Mouse (Mus musculus) neural tube, embryonic 13.5 days (tissue): Measurements from ENCODE around the gene Coa6. TPM values are rescaled to one million over a fixed set of nuclear protein-coding genes. Genes with fewer than 3 reads are reported as not detected.
A peak's percentile ranks its signal among the peaks of the same experiment; 100 is the strongest.

Experiments
- ATAC-seq: fragments of 200-750 bp; cut with Nextera tagmentation; 2 replicates; pipeline ENCODE4 v1.8.0; 2017; ENCODE audit warnings: low read depth, mild to moderate bottlenecking, moderate TSS enrichment, moderate library complexity
- H3K27ac ChIP-seq: fragments of 300-500 bp; sonication (generic); replicated peaks from 2 replicates; pipeline ENCODE4 v1.5.1; 2015; ENCODE audit warnings: moderate library complexity, mild to moderate bottlenecking, inconsistent platforms
- H3K27me3 ChIP-seq: fragments of 300-500 bp; sonication (generic); 2 replicates; pipeline ENCODE4 v1.6.1; 2015; ENCODE audit warnings: mild to moderate bottlenecking, inconsistent platforms
- H3K36me3 ChIP-seq: fragments of 300-500 bp; sonication (generic); 2 replicates; pipeline ENCODE4 v1.6.1; 2015; ENCODE audit warnings: mild to moderate bottlenecking, inconsistent platforms
- H3K4me1 ChIP-seq: fragments of 300-500 bp; sonication (generic); replicated peaks from 2 replicates; pipeline ENCODE4 v1.6.1; 2015; ENCODE audit warnings: inconsistent platforms
- H3K4me2 ChIP-seq: fragments of 300-500 bp; sonication (generic); 2 replicates; pipeline ENCODE4 v1.6.1; 2015; ENCODE audit warnings: inconsistent platforms, mild to moderate bottlenecking, moderate library complexity
- H3K4me3 ChIP-seq: fragments of 300-500 bp; sonication (generic); 2 replicates; pipeline ENCODE4 v1.5.1; 2015; ENCODE audit warnings: mild to moderate bottlenecking, inconsistent platforms
- H3K9ac ChIP-seq: fragments of 300-500 bp; sonication (generic); 2 replicates; pipeline ENCODE4 v1.6.1; 2015; ENCODE audit warnings: moderate library complexity, mild to moderate bottlenecking, inconsistent platforms
- H3K9me3 ChIP-seq: fragments of 300-500 bp; sonication (generic); 2 replicates; pipeline ENCODE4 v1.6.1; 2016; ENCODE audit warnings: inconsistent platforms
- WGBS: fragments of 180-500 bp; shearing (Covaris S2); methylation state at CpG from one replicate; pipeline ENCODE4 v1.1.7; 2015; 5-methylcytosine and 5-hydroxymethylcytosine counted together
- polyA plus RNA-seq: library from polyadenylated mRNA; unstranded; fragments of >200 nt; fragmentation: Nextera tagmentation; extraction: Ambion mirVana; gene quantifications from 2 replicates; pipeline ENCODE4 v1.2.1, GENCODE M21; 2015

Coa6 gene
- polyA plus RNA-seq, 1 experiment from 2014 or later: 46.7 TPM

DNA sequence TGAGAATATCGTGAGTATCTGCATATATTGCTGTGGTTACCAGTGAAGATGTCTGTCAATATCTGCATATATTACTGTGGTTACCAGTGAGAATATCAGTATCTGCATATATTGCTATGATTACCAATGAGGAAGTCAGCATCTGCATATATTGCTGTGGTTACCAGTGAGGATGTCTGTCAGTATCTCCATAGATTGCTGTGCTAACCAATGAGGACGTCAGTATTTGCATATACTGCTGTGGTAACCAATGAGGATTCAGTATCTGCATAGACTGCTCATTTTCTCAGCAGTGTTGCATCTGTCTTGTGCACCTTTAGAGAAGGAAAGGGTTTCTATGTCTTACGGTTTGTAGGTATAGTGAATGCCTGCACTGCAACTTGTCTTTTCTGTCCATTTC lies 1.5 kb upstream of the Coa6 start:
- ATAC-seq: no peak
- Histone ChIP-seq H3K4me3 (no peak overlapping the region), H3K27me3 (no peaks in the 10 kb centered on the region), H3K4me1 (peaks cover 21% of the 10 kb centered on the region), H3K27ac (no peak overlapping the region), H3K36me3 (peaks cover 10% of the 10 kb centered on the region), H3K9me3 (no peaks in the 10 kb centered on the region), H3K4me2 (no peak overlapping the region), H3K9ac (no peak overlapping the region)
- WGBS: 78% methylated on average over 3 of the region's 3 CpGs

DNA sequence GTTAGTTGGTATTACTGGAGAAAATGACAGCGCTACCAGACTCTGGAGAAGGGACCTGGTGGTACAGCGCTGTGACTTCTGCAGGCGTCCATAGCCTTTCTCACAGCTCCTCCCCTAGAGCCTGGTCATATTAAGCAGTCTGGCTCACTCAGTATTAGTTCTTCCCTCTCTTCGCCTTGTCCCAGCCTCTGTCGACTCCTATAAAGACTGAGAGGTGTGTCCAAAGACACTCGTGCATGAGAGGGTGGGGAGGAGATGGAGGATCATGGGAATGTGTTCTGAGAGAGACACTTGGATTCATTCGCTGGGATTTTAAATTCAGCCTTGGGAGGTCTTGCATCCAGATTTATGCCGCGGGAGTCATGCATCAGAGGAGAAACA lies 595 bp downstream of the Coa6 start:
- WGBS: 9% methylated on average over 9 of the region's 9 CpGs
- peak overlapping the region; percentile 84 for H3K27ac ChIP-seq
- H3K4me2 ChIP-seq: peak overlapping the region; percentile 78
- peak; percentile 73 for ATAC-seq
- H3K9ac ChIP-seq: peak overlapping the region; percentile 86
- peaks cover 21% of the 10 kb centered on the region for H3K4me1 ChIP-seq
- H3K9me3 ChIP-seq: no peaks in the 10 kb centered on the region
- no peaks in the 10 kb centered on the region for H3K27me3 ChIP-seq
- H3K4me3 ChIP-seq: peak overlapping the region; percentile 85
- H3K36me3 ChIP-seq: peaks cover 30% of the 10 kb centered on the region

DNA sequence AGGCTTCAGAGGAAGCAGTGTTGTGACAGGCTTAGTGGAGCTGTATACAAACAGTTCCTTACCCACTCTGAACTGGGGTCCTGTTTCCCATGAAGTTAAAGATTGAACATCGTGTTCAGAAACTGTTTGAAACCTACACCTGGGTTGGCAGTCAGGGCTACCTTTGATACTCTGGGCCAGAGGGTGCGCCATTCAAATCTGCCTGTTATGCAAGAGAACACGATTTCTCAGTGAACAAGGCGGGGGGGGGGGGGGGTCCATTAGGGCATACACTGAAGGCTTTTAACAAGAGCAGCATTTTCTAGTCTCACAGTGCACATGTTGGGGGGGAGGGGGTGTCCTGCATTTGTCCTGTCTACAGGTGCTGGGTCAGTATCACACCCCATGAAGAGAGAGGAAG lies 1.8 kb downstream of the Coa6 start:
- WGBS: 91% methylated on average over 4 of the region's 4 CpGs
- no peak overlapping the region for H3K27ac ChIP-seq
- no peaks in the 10 kb centered on the region for H3K9me3 ChIP-seq
- H3K4me2 ChIP-seq: no peak overlapping the region
- peaks cover 21% of the 10 kb centered on the region for H3K4me1 ChIP-seq
- peaks cover 42% of the 10 kb centered on the region for H3K36me3 ChIP-seq
- H3K4me3 ChIP-seq: no peak overlapping the region
- H3K9ac ChIP-seq: 0 out of 2 replicates have a peak overlapping the region, but pooled peaks have one; percentile 86
- H3K27me3 ChIP-seq: no peaks in the 10 kb centered on the region
- ATAC-seq: no peak

DNA sequence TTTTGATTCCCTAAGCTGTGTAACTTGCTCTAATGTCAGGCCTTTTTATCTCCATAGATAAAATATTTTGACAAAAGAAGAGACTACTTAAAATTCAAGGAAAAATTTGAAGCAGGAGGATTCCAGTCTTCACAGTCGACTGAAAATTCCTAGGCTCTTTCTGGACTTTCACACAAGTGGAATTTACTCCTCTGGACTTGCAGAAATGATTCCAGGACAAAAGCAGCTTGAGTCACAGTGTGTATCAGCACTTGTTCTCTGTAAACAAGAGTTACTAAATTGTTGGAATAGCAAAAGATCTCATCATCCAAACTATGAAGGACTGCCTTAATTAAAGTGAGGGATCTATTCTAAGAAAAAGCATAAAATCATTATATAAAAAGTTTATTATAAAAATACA lies 2.6 kb downstream of the Coa6 start:
- H3K27me3 ChIP-seq: no peaks in the 10 kb centered on the region
- H3K27ac ChIP-seq: no peak overlapping the region
- H3K9me3 ChIP-seq: no peaks in the 10 kb centered on the region
- 85% methylated on average over 1 of the region's 1 CpGs for WGBS
- ATAC-seq: no peak
- H3K4me1 ChIP-seq: peaks cover 21% of the 10 kb centered on the region
- H3K4me3 ChIP-seq: no peak overlapping the region
- H3K9ac ChIP-seq: no peak overlapping the region
- peaks cover 50% of the 10 kb centered on the region for H3K36me3 ChIP-seq
- H3K4me2 ChIP-seq: no peak overlapping the region

DNA sequence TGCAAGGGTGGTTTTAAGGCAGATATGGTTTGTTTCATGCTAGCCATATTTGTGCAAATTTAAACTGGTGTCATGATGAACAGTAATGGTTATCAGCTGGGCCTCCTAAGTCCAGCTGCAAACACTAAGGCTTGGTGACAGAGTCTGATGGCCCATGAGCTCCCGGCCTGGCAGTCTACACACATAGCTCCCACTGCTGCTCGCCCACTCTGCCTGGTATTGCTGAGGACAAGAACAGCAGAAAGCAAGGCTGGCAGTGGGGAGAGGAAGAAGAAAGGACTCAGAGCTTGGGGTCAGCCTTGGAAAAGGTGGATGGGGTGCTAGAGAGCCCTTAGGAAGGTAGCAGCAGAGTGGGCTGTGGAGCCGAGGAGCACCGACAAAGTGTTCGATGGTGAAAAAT lies 7.3 kb downstream of the Coa6 start:
- no peaks in the 10 kb centered on the region for H3K4me1 ChIP-seq
- no peaks in the 10 kb centered on the region for H3K9me3 ChIP-seq
- H3K27me3 ChIP-seq: no peaks in the 10 kb centered on the region
- no peak overlapping the region for H3K4me3 ChIP-seq
- no peak overlapping the region for H3K4me2 ChIP-seq
- H3K36me3 ChIP-seq: peaks cover 90% of the 10 kb centered on the region
- H3K9ac ChIP-seq: no peak overlapping the region
- ATAC-seq: no peak
- 93% methylated on average over 5 of the region's 5 CpGs for WGBS
- no peak overlapping the region for H3K27ac ChIP-seq

DNA sequence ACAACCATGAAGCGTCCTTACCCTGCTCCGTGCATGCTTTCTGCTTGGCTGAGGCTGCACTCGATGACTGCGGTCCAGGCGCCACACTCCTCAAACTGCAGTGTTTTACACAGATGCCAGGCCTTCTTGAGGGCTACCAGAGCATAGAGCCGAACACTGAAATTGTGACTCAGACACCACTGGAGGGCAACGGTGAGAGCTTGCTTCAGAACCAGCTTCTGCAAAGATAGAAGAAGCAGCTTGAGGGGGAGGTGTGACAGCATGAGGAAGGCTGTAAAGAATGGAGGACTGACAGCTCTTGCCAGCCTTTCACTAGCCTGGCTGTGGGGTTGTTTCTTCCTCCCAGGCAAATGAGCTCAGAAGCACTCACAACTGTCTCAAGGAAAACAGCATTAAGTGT lies 11.5 kb downstream of the Coa6 start:
- Histone ChIP-seq H3K27ac (no peak overlapping the region), H3K27me3 (no peaks in the 10 kb centered on the region), H3K4me2 (no peak overlapping the region), H3K9me3 (no peaks in the 10 kb centered on the region), H3K4me1 (no peaks in the 10 kb centered on the region), H3K9ac (no peak overlapping the region), H3K36me3 (peaks cover 80% of the 10 kb centered on the region), H3K4me3 (no peak overlapping the region)
- WGBS: 85% methylated on average over 7 of the region's 7 CpGs
- no peak for ATAC-seq

DNA sequence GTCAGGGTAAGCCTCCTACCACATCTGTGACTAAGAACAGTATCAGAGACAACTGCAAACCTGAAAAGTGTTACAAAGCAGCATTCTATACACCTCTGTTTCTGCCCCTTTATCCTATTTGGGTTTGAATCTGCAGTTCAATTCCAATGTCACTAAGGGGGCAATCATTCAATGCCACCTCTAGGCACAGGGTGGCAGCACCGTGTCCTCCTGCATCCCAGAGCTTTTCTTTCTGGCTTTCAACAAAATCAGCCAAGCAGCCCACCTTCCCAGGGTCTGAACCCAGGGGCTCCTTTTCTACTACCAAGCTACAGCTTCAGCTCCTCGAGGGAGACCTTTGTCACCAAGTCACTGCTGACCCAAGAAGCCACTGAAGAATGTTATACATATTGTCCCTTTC lies 16.6 kb downstream of the Coa6 start:
- no peak overlapping the region for H3K9ac ChIP-seq
- H3K4me3 ChIP-seq: no peak overlapping the region
- H3K9me3 ChIP-seq: no peaks in the 10 kb centered on the region
- no peaks in the 10 kb centered on the region for H3K27me3 ChIP-seq
- H3K27ac ChIP-seq: no peak overlapping the region
- ATAC-seq: no peak
- WGBS: 62% methylated on average over 2 of the region's 2 CpGs
- H3K36me3 ChIP-seq: peaks cover 53% of the 10 kb centered on the region
- no peaks in the 10 kb centered on the region for H3K4me1 ChIP-seq
- no peak overlapping the region for H3K4me2 ChIP-seq

DNA sequence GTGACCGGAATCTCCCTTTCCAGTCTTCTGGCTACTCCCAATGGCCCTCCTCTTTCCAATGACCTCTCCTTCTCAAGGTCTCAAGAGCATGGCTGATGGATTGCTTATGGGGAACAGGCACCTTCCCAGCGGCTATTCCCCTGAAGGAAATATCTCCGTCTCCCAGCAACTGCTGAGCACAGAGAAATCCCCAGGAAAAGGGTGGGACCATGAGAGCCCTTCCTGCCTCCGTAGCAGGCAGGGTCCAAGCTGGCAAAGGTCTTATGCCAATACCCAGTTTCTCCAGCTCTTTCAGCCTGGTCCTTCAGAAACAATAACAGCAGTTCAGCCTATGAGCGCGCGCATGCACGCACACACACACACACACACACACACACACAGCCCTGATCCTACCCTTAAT lies 28.8 kb downstream of the Coa6 start:
- Histone ChIP-seq H3K4me2 (no peak overlapping the region), H3K36me3 (peaks cover 87% of the 10 kb centered on the region), H3K4me3 (no peak overlapping the region), H3K27me3 (no peaks in the 10 kb centered on the region), H3K4me1 (no peaks in the 10 kb centered on the region), H3K27ac (no peak overlapping the region), H3K9ac (no peak overlapping the region), H3K9me3 (no peaks in the 10 kb centered on the region)
- no peak for ATAC-seq
- 95% methylated on average over 8 of the region's 8 CpGs for WGBS

DNA sequence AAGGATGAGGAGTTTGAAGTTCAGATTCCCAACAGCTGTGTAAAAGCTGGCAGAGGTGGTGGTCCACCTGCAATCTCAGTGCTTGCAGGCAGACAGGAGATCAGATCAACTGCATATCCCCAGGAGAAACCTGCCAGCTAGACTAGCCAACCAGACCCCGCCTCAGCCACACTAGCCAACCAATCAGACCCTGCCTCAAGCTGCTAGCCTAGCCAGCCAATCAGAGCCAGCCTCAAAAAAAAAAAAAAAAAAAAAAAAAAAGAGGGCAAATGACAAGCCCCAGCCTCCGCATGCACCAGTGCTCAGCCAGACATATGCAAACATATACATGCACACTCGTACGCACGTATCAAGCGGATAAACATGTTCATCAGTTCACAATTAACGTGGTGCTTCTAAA lies 33.1 kb downstream of the Coa6 start:
- WGBS: 80% methylated on average over 7 of the region's 7 CpGs
- Histone ChIP-seq H3K27ac (no peak overlapping the region), H3K36me3 (peaks cover 77% of the 10 kb centered on the region)

DNA sequence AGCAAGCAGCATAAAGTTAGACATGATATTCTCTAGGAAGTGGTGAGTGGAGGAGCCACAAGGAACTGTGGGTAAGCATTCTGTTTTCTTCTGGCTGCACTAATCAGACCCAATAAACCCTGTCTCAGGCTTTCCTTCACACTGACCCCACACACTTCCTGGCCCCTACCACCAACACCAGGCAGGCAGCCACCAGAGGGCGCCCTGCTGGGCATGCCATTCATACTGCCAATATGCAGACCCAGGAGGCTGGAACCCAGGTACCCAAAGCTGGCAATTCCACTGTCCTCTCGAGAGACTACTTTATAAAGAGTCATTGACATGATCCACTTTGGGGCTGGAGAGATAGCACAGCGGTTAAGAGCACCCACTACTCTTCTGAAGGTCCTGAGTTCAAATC lies 38.0 kb downstream of the Coa6 start:
- H3K36me3 ChIP-seq: peaks cover 61% of the 10 kb centered on the region
- H3K9ac ChIP-seq: no peak overlapping the region
- ATAC-seq: no peak
- no peaks in the 10 kb centered on the region for H3K27me3 ChIP-seq
- no peak overlapping the region for H3K4me3 ChIP-seq
- H3K27ac ChIP-seq: no peak overlapping the region
- 59% methylated on average over 3 of the region's 3 CpGs for WGBS
- H3K4me1 ChIP-seq: no peaks in the 10 kb centered on the region
- H3K4me2 ChIP-seq: no peak overlapping the region
- no peaks in the 10 kb centered on the region for H3K9me3 ChIP-seq

More for the DNA sequence above, 33.1 kb downstream of the Coa6 start:
- no peaks in the 10 kb centered on the region for H3K4me1 ChIP-seq
- peak; percentile 11; the same call in 1 of the 2 replicates for ATAC-seq
- H3K4me3 ChIP-seq: no peak overlapping the region
- H3K27me3 ChIP-seq: no peaks in the 10 kb centered on the region
- no peak overlapping the region for H3K4me2 ChIP-seq
- no peaks in the 10 kb centered on the region for H3K9me3 ChIP-seq
- H3K9ac ChIP-seq: no peak overlapping the region

DNA sequence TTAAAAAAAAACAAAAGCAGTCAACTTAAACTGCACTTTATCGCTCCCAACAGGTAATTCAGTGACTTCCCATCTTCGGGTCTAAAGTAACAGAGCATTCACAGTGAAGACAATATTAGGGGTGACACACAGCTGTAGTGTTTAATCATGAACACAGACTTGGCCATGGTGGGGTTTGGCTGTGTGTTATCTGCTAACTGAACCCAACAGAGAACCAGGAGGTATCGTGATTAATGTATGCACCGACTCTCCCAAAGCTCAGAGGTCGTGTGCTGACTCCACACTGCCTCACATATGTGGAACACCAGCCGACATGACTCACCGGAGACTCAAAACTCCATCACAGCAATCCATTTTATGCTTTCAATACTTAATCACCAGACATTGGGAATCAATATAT lies 39.4 kb downstream of the Coa6 start:
- H3K36me3 ChIP-seq: peaks cover 61% of the 10 kb centered on the region
- WGBS: 75% methylated on average over 7 of the region's 7 CpGs

DNA sequence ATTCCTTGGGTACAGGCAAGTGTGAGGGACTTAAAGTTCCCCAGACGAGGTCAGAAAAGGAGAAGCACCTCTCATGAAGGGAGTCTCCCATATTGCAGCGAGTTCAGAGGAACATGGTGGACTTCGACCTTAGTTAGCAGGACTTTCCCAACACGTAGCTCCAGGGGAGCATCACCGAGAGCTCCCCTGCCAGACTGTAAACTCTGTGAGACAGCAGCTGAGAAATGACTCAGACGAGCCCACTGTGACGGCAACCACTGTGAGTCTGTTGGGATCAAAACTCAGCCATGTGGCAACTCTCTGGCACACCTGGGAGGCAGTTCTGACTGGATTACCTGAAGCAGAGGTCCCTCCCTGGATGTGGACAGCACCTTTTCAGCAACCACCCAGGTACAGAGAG lies 41.8 kb downstream of the Coa6 start:
- no peak for ATAC-seq
- H3K27ac ChIP-seq: no peak overlapping the region
- no peak overlapping the region for H3K4me3 ChIP-seq
- 85% methylated on average over 7 of the region's 7 CpGs for WGBS
- H3K27me3 ChIP-seq: no peaks in the 10 kb centered on the region
- no peak overlapping the region for H3K9ac ChIP-seq
- H3K9me3 ChIP-seq: no peaks in the 10 kb centered on the region
- peaks cover 58% of the 10 kb centered on the region for H3K36me3 ChIP-seq
- no peak overlapping the region for H3K4me2 ChIP-seq
- no peaks in the 10 kb centered on the region for H3K4me1 ChIP-seq

More for the DNA sequence above, 39.4 kb downstream of the Coa6 start:
- Histone ChIP-seq H3K27me3 (no peaks in the 10 kb centered on the region), H3K9ac (no peak overlapping the region), H3K9me3 (no peaks in the 10 kb centered on the region), H3K4me2 (no peak overlapping the region), H3K4me3 (no peak overlapping the region), H3K4me1 (no peaks in the 10 kb centered on the region), H3K27ac (no peak overlapping the region)
- no peak for ATAC-seq

DNA sequence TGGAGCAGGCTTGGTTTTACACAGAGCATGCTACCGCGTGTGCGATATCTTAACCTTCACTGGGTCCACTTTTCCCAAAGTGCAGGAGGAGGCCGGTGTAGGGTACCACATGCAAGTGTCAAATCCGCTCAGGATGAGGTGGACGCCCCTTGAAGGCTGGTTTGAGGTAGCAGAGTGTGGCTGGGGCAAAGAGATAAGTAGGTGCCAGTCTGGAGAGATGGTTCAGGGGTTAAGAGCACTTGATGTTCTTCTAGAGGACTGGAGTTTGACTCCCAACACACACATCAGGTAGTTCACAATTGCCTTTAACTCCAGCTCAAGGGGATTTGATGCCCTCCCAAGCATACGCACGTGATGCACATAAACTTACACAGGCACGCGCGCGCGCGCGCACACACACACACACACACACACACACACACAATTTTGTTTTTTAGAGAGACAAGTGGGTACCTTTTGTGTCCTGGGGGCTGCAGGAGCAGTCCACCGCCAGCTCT lies 51.5 kb downstream of the Coa6 start:
- 14% methylated on average over 16 of the region's 16 CpGs for WGBS

More for the DNA sequence above, 51.5 kb downstream of the Coa6 start:
- H3K36me3 ChIP-seq: peaks cover 19% of the 10 kb centered on the region
- peak overlapping the region; percentile 81 for H3K4me3 ChIP-seq
- peak overlapping the region; percentile 80 for H3K9ac ChIP-seq
- H3K27me3 ChIP-seq: peaks cover 12% of the 10 kb centered on the region
- H3K27ac ChIP-seq: peak overlapping the region; percentile 91
- no peaks in the 10 kb centered on the region for H3K9me3 ChIP-seq
- peaks cover 21% of the 10 kb centered on the region for H3K4me1 ChIP-seq
- no peak for ATAC-seq
- peak overlapping the region; percentile 82 for H3K4me2 ChIP-seq
